Comparison of ENCODE assay signal across 21 mouse cellular contexts in genomic region chr16:55532686-55533085, GRCm38 (mm10).
DNase-seq lines count a peak whose midpoint lies in the region; ATAC-seq and TF ChIP-seq lines count a peak whose summit lies in the region.
"Had no signal": no experiment of that assay in that cellular context is flagged by ENCODE, and none has a peak within 500 bp of the region (broad histone marks: within the 10 kb centered on the region; RNA-seq: fewer than 3 reads in every experiment).

No protein-coding gene starts in this region.

- no peak for TF ChIP-seq CTCF in C2C12 (IDR thresholded peaks at IDR 0.05; ENCODE audit: control insufficient read depth, insufficient read depth, insufficient read length)
- no peak for TF ChIP-seq CTCF in small intestine, adult 2 months (IDR thresholded peaks at IDR 0.05; ENCODE audit: extremely low read depth, insufficient read length, insufficient replicate concordance, low read depth, low read length)

- peak; percentile 92 for ATAC-seq in intestine, embryonic 16.5 days
- ATAC-seq in frontal cortex, adult (ENCODE audit: low TSS enrichment), result no peak
- ATAC-seq: CD4-positive, CD25-positive, alpha-beta regulatory T cell, adult 4 months had no signal

- no peak for TF ChIP-seq POLR2A in small intestine, adult 2 months (IDR thresholded peaks at IDR 0.05; ENCODE audit: low read depth, low read length)

- H3K9ac ChIP-seq in intestine, embryonic 16.5 days (ENCODE audit: low read depth, low read length), result no peak overlapping the region
- H3K9ac ChIP-seq: forebrain, embryonic 12.5 days; heart, embryonic 13.5 days; hindbrain, embryonic 14.5 days; liver, embryonic 13.5 days; lung, embryonic 15.5 days; neural tube, embryonic 13.5 days had no signal

- H3K4me3 ChIP-seq in C2C12 (ENCODE audit: insufficient read depth, poor library complexity, severe bottlenecking), result no peak overlapping the region
- no peak overlapping the region for H3K4me3 ChIP-seq in intestine, embryonic 16.5 days (ENCODE audit: low read length)
- no peak overlapping the region for H3K4me3 ChIP-seq in small intestine, adult 2 months (ENCODE audit: low read depth, low read length)
- H3K4me3 ChIP-seq: embryonic facial prominence, embryonic 10.5 days; forebrain, embryonic 12.5 days; heart, embryonic 13.5 days; liver, embryonic 13.5 days; lung, embryonic 15.5 days; neural tube, embryonic 13.5 days had no signal

- no peaks in the 10 kb centered on the region for H3K4me1 ChIP-seq in intestine, embryonic 16.5 days (ENCODE audit: control insufficient read depth, insufficient read depth, low read length)
- peaks cover 19% of the 10 kb centered on the region; the same call in 1 of the 2 replicates for H3K4me1 ChIP-seq in small intestine, adult 2 months (ENCODE audit: control insufficient read depth, insufficient read depth, insufficient read length, low read length)
- H3K4me1 ChIP-seq: embryonic facial prominence, embryonic 10.5 days; forebrain, embryonic 12.5 days; heart, embryonic 13.5 days; liver, embryonic 13.5 days; lung, embryonic 15.5 days; neural tube, embryonic 13.5 days had no signal

- 49% methylated on average over 3 of the region's 3 CpGs for WGBS in intestine, embryonic 16.5 days
- WGBS in small intestine, adult 2 months, result 34% methylated on average over 3 of the region's 3 CpGs

- no peaks in the 10 kb centered on the region for H3K79me3 ChIP-seq in C2C12 (ENCODE audit: low read depth)

- H3K4me2 ChIP-seq in intestine, embryonic 16.5 days (ENCODE audit: low read depth, low read length), result no peak overlapping the region
- H3K4me2 ChIP-seq: forebrain, embryonic 12.5 days; heart, embryonic 13.5 days; hindbrain, embryonic 14.5 days; liver, embryonic 13.5 days; lung, embryonic 15.5 days; neural tube, embryonic 13.5 days had no signal

- no peaks in the 10 kb centered on the region for H3K27me3 ChIP-seq in C2C12 (ENCODE audit: control insufficient read depth, insufficient read depth, insufficient read length)
- no peaks in the 10 kb centered on the region for H3K27me3 ChIP-seq in intestine, embryonic 16.5 days (replicated peaks; ENCODE audit: control insufficient read depth, insufficient read depth, low read length)
- no peaks in the 10 kb centered on the region for H3K27me3 ChIP-seq in small intestine, adult 2 months (ENCODE audit: control insufficient read depth, insufficient read depth, low read length)
- H3K27me3 ChIP-seq: forebrain, embryonic 12.5 days; heart, embryonic 13.5 days; liver, embryonic 13.5 days; lung, embryonic 15.5 days; neural tube, embryonic 13.5 days had no signal

- no peaks in the 10 kb centered on the region for H3K79me2 ChIP-seq in C2C12 (ENCODE audit: control insufficient read depth, insufficient read depth)

- H3ac ChIP-seq in C2C12 (ENCODE audit: control insufficient read depth, insufficient read length, low read depth), result no peak overlapping the region

- H3K27ac ChIP-seq in intestine, embryonic 16.5 days (ENCODE audit: low read length), result peak overlapping the region; percentile 50; the same call in 1 of the 2 replicates
- peak overlapping the region; percentile 62 for H3K27ac ChIP-seq in small intestine, adult 2 months (ENCODE audit: insufficient read depth, low read depth, low read length)
- H3K27ac ChIP-seq: embryonic facial prominence, embryonic 10.5 days; forebrain, embryonic 12.5 days; heart, embryonic 13.5 days; hindbrain, embryonic 14.5 days; liver, embryonic 13.5 days; lung, embryonic 15.5 days; neural tube, embryonic 13.5 days had no signal

- H3K36me3 ChIP-seq in C2C12 (ENCODE audit: control insufficient read depth, insufficient read depth), result no peaks in the 10 kb centered on the region
- no peaks in the 10 kb centered on the region for H3K36me3 ChIP-seq in intestine, embryonic 16.5 days (ENCODE audit: control insufficient read depth, insufficient read depth, low read length)
- H3K36me3 ChIP-seq in small intestine, adult 2 months (ENCODE audit: control insufficient read depth, insufficient read depth, low read length), result no peaks in the 10 kb centered on the region
- H3K36me3 ChIP-seq: embryonic facial prominence, embryonic 10.5 days; forebrain, embryonic 12.5 days; heart, embryonic 13.5 days; liver, embryonic 13.5 days; lung, embryonic 15.5 days; neural tube, embryonic 13.5 days had no signal

- no peaks in the 10 kb centered on the region for H3K9me3 ChIP-seq in intestine, embryonic 16.5 days (ENCODE audit: control insufficient read depth, low read length)
- H3K9me3 ChIP-seq: embryonic facial prominence, embryonic 10.5 days; forebrain, embryonic 12.5 days; heart, embryonic 13.5 days; liver, embryonic 13.5 days; lung, embryonic 15.5 days; neural tube, embryonic 13.5 days had no signal

- peak; percentile 71 for DNase-seq in 3T3-L1 (ENCODE audit: low read depth, low spot score)
- DNase-seq in spleen, adult 12 weeks (ENCODE audit: low spot score), result no peak
- DNase-seq in cerebellum, adult 9-10 months, result no peak
- DNase-seq: adrenal gland, postnatal 36 days; cerebellum, adult 11-12 months; gastrocnemius, postnatal 10 days; heart, adult 18-20 months; liver, embryonic 13.5 days; midbrain, embryonic 14.5 days; right cerebral cortex, adult 18-20 months had no signal

TF ChIP-seq in C2C12, 6 proteins besides CTCF, POLR2A, EP300 and RAD21:
- TF ChIP-seq MYOD1 (IDR thresholded peaks at IDR 0.05; ENCODE audit: control insufficient read depth, insufficient read length, low read depth) (no peak), CEBPB (IDR thresholded peaks at IDR 0.05; ENCODE audit: low read depth) (peak; percentile 10), MYOG (IDR thresholded peaks at IDR 0.05; ENCODE audit: control insufficient read depth, extremely low read depth, insufficient read length) (no peak), FOSL1 (IDR thresholded peaks at IDR 0.05; ENCODE audit: insufficient read depth, low read length, poor library complexity, severe bottlenecking) (peak; percentile 70), USF1 (IDR thresholded peaks at IDR 0.05; ENCODE audit: low read depth) (no peak), MAX (IDR thresholded peaks at IDR 0.05) (no peak)
TF ChIP-seq in C2C12: peak in this region for 2.
